Mouse (Mus musculus): Measurements from ENCODE around the gene Pfkfb4. TPM values are rescaled to one million over a fixed set of nuclear protein-coding genes. Genes with fewer than 3 reads are reported as not detected.

Pfkfb4 gene
- total RNA-seq (2021), result 1 to 10 TPM; 1.9 to 3.2 TPM
- long read RNA-seq, experiment 1, partial matches to known transcripts, result 1 of 2 reads
- long read RNA-seq, experiment 1, other reads (novel, unspliced or antisense), result 0 of 2 reads
- long read RNA-seq, experiment 2, partial matches to known transcripts, result 1 of 6 reads
- long read RNA-seq, experiment 2, other reads (novel, unspliced or antisense), result 4 of 6 reads

DNA sequence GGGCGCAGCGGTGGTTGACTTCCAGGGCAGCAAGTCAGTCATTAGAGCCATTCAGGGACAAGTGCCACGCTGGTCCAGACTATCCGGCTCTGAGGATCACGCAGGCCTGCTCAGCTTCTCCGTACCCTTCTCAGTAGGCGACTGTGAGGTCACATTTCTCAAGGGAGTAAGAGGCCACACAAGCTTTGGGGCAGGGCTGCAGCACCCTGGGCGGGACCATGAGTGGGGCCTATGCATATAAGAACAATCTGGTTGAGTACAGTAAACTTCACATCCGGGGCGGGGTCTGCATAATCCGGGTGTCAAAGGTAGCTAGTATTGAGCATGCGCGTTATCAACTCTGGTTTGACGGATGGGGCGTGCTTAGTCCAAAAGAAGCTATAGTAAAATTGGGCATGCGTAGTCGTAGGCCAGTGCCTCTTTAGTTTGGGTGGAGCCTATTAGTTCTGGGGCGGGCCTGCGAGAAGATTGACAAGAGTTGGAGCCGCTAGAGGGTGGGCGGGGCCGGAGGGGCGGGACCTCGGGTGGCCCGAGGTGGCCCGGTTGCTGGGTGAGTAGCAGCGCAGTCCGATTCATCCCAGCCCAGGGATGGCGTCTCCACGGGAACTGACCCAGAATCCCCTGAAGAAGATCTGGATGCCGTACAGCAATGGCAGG lies at the start of gene Pfkfb4:
Gene Pfkfb4, plus strand, starts transcription at position 351 of the 657 bp plus-strand sequence.
- intact Hi-C loops (cut with DNase I), result loop anchor here (5.0 kb wide), 1 partner anchor 54 kb away; the partner anchor contains the start of gene Uqcrc1
- DNase-seq, result peak; percentile 89 to 93

GRCm38 (mm10) chr9:108945111-108945510 lies 46.5 kb upstream of the Pfkfb4 start:
- no peak for DNase-seq
- intact Hi-C loops (cut with DNase I), result no loop called here

GRCm38 (mm10) chr9:108945608-108946007 lies 46.0 kb upstream of the Pfkfb4 start:
- intact Hi-C loops (cut with DNase I), result no loop called here
- no peak for DNase-seq

DNA sequence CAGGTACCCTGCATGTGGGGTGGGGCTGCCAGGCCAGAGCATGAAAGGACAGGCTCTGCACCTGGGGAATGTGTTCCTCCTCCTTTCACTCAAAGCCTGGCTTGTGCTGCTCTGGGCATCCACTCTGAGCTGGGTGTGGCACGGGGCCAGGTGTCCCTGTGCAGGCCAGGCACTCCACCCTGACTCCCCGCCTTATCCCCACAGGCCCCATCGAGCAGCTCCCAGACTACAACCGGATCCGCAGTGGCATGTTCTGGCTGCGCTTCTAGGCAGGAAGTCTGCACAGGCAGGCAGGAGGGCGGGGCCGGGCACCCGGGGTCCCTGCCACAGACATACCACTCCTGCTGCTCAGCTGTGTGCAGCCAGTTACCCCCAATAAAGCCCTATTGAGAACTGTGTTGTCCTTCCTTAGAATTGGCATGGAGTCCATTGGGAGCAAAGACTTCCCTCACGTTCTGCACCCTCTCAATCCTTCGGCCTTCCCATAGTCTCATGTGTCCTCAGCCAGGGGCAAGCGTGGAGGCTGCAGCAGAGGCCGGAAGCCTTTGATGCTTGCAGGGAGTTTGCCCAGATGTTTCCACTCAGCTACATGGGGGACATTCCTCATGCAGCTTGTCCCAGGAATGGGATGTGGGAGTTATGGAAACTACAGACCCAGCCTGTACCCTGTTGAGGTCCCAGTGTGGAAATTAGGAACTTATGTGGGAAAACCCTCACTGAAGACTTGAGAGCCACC lies 42.2 kb upstream of the Pfkfb4 start:
- peak; percentile 63 to 75 for DNase-seq

DNA sequence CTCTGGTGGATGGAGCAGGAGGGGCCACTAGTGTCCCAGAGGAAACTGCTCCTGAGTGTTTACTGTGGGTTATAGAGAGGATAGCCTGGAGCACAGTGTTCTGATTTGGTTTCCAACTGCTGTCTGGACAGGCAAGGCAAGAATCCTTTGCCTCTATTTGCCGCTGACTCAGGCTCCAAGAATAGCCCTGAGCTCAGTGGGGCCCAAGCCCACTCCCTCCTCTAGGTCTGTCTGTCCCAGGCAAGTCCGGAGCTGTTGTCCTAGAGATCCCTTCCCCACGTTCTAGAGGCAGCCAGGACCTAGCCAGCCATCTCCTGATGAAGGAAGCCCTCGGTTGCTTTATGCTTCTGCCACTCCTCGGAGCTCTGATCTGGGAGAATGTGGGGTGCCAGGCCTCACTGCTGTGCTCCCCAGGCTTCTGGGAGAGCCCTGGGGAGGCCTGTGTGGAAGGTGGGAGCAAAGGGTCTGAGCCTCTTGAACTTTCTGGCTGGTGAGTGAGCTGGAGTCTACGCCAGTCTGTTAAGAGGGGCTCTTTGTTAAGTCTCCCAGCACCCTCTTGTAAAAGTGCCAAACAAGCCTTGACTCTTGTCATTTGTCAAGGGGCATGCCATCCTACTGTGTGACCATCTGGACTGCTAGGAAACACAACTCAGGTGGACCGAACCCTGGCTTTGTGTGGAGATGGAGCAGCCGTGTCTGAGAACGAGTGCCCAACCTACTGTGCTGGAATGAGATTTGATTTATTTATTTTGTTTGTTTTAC lies 41.4 kb upstream of the Pfkfb4 start:
- no peak for DNase-seq

More for the DNA sequence above, 42.2 kb upstream of the Pfkfb4 start:
- intact Hi-C loops (cut with DNase I), result no loop called here

DNA sequence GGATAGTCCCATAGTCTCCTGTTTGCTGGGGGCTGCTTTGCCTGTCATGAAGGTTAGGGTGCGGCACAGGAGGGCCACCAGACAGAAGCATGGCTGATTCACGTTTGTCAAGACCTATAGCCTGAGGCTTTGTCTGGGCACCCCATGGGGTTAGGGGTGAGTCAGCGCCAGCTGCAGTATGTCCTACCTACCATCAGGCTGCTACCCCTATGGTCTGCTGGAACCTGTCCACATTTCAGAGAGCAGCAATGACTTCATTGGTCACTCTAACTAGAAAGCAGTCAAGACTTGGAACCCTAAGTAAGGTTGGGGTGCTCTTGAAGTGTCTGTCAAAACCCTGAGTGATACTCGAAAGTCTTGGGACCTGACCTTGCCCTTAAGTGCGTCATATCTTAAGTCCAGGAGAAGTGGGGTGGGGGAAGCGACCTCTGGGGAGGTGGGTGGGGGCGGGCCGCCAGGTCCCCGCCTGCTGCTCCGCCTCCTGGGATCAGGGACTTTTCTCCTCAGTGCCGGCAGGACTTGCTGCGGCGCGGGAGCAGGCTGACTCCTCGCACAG lies 38.4 kb upstream of the Pfkfb4 start, which contains the start of gene Col7a1:
Gene Col7a1, plus strand, starts transcription at position 506 of the 556 bp plus-strand sequence.
- intact Hi-C loops (cut with DNase I), result no loop called here
- DNase-seq, result no peak

More for the DNA sequence above, 41.4 kb upstream of the Pfkfb4 start:
- intact Hi-C loops (cut with DNase I), result no loop called here

DNA sequence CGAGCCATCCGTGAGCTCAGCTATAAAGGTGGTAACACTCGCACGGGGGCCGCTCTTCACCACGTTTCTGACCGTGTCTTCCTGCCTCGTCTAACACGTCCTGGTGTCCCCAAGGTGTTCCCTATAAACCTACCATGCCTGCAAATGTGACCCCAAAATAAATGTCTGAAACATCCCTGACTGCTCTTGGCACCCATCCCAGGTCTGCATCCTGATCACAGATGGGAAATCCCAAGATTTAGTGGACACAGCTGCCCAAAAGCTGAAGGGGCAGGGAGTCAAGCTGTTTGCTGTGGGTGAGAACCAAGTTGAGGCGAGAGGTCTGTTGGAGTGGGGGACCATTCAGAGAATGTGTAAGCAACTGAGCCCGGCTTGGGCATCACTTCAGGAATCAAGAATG lies 36.3 kb upstream of the Pfkfb4 start:
- intact Hi-C loops (cut with DNase I), result no loop called here
- no peak for DNase-seq

DNA sequence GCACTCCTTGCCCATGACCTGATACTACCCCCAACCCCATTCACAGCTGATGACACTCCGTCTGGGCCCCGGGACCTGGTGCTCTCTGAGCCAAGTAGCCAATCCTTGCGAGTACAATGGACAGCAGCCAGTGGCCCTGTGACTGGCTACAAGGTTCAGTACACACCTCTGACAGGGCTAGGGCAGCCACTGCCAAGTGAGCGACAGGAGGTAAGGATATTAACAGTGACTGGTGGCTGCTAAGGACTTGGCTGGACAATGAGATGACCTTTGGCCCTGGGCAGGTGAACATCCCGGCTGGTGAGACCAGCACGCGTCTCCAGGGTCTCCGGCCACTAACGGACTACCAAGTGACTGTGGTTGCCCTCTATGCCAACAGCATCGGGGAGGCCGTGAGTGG lies 35.7 kb upstream of the Pfkfb4 start:
- intact Hi-C loops (cut with DNase I), result no loop called here
- DNase-seq, result no peak

GRCm38 (mm10) chr9:108963577-108963976 lies 28.0 kb upstream of the Pfkfb4 start:
- no peak for DNase-seq
- intact Hi-C loops (cut with DNase I), result no loop called here

DNA sequence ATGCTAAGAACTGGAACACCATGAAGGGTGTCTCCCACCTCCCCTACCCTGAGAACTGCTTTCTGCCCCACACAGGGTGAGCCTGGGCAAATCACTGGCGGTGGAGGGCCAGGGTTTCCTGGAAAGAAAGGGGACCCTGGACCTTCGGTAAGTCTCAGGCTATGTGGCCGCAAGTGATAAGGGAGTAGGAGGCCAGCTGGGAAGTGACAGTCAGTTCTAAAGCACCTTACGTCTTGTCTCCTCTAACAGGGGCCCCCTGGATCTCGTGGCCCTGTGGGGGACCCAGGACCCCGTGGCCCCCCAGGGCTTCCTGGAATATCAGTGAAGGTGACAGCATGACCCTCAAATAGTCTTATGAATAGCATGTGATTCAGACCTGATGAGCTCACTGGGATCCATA lies 27.2 kb upstream of the Pfkfb4 start:
- DNase-seq, result no peak
- intact Hi-C loops (cut with DNase I), result no loop called here

DNA sequence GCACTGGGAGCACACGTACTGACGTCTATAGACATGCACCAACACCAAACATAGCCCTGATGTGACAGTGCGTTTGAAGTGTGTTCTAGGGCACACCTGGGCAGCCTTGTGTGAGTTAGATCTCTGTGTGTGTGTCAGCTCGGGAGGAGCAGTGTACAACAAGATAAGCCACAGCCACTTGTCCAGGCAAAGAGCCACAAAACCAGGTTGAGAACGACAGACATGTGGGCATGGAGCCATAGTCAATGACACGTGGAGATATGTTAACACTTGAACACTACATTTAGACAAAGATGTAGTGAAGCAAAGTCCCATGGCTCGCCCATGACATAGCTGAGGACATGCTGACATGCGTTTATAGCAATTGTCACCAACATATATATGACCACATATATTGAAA lies 21.0 kb upstream of the Pfkfb4 start:
- intact Hi-C loops (cut with DNase I), result no loop called here
- peak in 1 of 2 experiments; percentile 33 for DNase-seq

- DNase-seq, result no peak
- intact Hi-C loops (cut with DNase I), result no loop called here
Measured at GRCm38 (mm10) chr9:108976483-108976882, 15.1 kb upstream of the Pfkfb4 start.

DNA sequence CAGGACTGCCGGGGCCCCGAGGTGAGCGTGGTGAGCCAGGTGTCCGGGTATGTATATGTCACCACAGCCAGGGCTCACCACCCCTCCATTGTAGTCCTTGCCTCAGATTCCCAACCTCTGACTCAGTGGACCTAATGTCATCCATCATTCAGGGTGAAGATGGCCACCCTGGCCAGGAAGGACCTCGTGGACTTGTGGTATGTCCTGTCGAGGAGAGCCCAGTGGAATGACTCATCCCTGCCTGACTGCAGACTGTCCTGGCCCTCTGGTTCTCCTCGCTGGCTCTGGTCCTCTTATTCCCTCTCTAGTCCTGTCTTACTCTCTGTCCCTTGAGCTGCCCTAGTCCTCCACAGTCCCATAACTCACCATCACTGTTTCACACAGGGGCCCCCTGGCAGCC lies 13.6 kb upstream of the Pfkfb4 start:
- intact Hi-C loops (cut with DNase I), result no loop called here
- DNase-seq, result no peak

DNA sequence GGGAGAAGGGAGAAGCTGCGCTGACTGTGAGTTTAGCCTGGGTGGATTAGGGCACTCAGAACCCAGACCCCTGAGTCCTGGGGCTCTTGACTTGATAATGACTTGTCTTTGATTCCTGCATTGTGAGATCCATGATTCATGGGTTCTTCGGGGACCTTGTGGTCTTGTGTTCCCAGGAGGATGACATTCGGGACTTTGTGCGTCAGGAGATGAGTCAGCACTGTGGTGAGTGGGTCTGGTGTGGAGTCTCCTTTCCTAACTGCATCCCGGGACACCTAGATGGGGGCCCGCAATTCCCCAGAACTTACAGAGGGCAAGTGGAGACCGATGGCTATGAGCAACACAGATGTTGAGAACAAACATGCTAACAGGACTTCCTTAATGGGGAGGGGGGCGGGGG lies 9.1 kb upstream of the Pfkfb4 start:
- intact Hi-C loops (cut with DNase I), result no loop called here
- no peak for DNase-seq

DNA sequence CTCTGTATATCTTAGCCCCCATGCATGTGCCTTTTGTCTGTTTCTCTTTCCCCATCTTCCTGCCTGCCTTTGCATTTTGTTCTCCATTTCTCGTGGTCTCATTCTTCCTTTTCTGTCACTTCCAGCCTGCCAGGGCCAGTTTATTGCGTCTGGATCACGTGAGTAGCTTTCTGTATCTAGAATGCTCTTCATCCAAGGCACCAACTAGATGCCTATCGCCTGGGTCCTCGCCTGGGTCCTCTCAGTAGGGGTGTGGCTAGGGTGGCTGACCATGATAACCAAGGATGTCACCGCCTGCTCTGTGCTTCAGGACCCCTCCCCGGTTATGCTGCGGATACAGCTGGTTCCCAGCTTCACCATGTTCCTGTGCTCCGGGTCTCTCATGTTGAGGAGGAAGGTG lies 8.4 kb upstream of the Pfkfb4 start:
- intact Hi-C loops (cut with DNase I), result no loop called here
- no peak for DNase-seq

- intact Hi-C loops (cut with DNase I), result no loop called here
- DNase-seq, result no peak
Measured at GRCm38 (mm10) chr9:108985710-108986109, 5.9 kb upstream of the Pfkfb4 start, which contains the start of gene Ucn2. Ucn2 (plus strand) TSS chr9:108986010.

GRCm38 (mm10) chr9:108987704-108988350 lies 3.8 kb upstream of the Pfkfb4 start:
- peak; percentile 58 to 67 for DNase-seq
- intact Hi-C loops (cut with DNase I), result no loop called here

GRCm38 (mm10) chr9:108989802-108990461 lies 1.6 kb upstream of the Pfkfb4 start:
- intact Hi-C loops (cut with DNase I), result loop anchor here (5.0 kb wide), 1 partner anchor 53 kb away; the partner anchor contains the start of gene Uqcrc1
- DNase-seq, result peak; percentile 23 to 51

- DNase-seq, result peak in 1 of 2 experiments; percentile 13
- intact Hi-C loops (cut with DNase I), result loop anchor here (5.0 kb wide), 1 partner anchor 53 kb away; the partner anchor contains the start of gene Uqcrc1
Measured at GRCm38 (mm10) chr9:108990462-108990820, 1.1 kb upstream of the Pfkfb4 start.

Data from heart, postnatal 14 days (tissue).